Mouse (Mus musculus): ENCODE results near the gene Hist1h2aa.
A peak's percentile ranks its signal among the peaks of the same experiment; 100 is the strongest.

The Hist1h2aa gene

GRCm38 (mm10) chr13:23934211-23934520 lies at the start of gene Hist1h2aa:
Gene Hist1h2aa, plus strand, starts transcription at chr13:23934462.
- no peak for DNase-seq (ENCODE audit: low read depth)

GRCm38 (mm10) chr13:23885540-23885939 lies 48.7 kb upstream of the Hist1h2aa start:
- peak; percentile 31 for DNase-seq (ENCODE audit: low read depth)

- no peak for DNase-seq (ENCODE audit: low read depth)
Measured at GRCm38 (mm10) chr13:23887026-23887725, 47.1 kb upstream of the Hist1h2aa start.

GRCm38 (mm10) chr13:23889011-23889605 lies 45.2 kb upstream of the Hist1h2aa start:
- DNase-seq (ENCODE audit: low read depth) = no peak

- no peak for DNase-seq (ENCODE audit: low read depth)
Measured at GRCm38 (mm10) chr13:23892592-23893268, 41.5 kb upstream of the Hist1h2aa start.

GRCm38 (mm10) chr13:23893269-23893593 lies 41.0 kb upstream of the Hist1h2aa start:
- DNase-seq (ENCODE audit: low read depth) = no peak

GRCm38 (mm10) chr13:23898242-23898641 lies 36.0 kb upstream of the Hist1h2aa start:
- DNase-seq (ENCODE audit: low read depth) = peak; percentile 26

- no peak for DNase-seq (ENCODE audit: low read depth)
Measured at GRCm38 (mm10) chr13:23906906-23907305, 27.4 kb upstream of the Hist1h2aa start.

- DNase-seq (ENCODE audit: low read depth) = no peak
Measured at GRCm38 (mm10) chr13:23910121-23910520, 24.1 kb upstream of the Hist1h2aa start.

GRCm38 (mm10) chr13:23911335-23911734 lies 22.9 kb upstream of the Hist1h2aa start:
- DNase-seq (ENCODE audit: low read depth) = no peak

GRCm38 (mm10) chr13:23913791-23914306 lies 20.4 kb upstream of the Hist1h2aa start:
- DNase-seq (ENCODE audit: low read depth) = no peak

GRCm38 (mm10) chr13:23914376-23915167 lies 19.7 kb upstream of the Hist1h2aa start, which contains the start of gene Slc17a4:
Gene Slc17a4, minus strand, starts transcription at chr13:23915009.
- DNase-seq (ENCODE audit: low read depth) = no peak

GRCm38 (mm10) chr13:23916132-23916531 lies 18.1 kb upstream of the Hist1h2aa start:
- no peak for DNase-seq (ENCODE audit: low read depth)

GRCm38 (mm10) chr13:23917674-23918073 lies 16.6 kb upstream of the Hist1h2aa start:
- DNase-seq (ENCODE audit: low read depth) = no peak

- no peak for DNase-seq (ENCODE audit: low read depth)
Measured at GRCm38 (mm10) chr13:23925792-23926191, 8.5 kb upstream of the Hist1h2aa start.

GRCm38 (mm10) chr13:23928637-23929036 lies 5.6 kb upstream of the Hist1h2aa start:
- DNase-seq (ENCODE audit: low read depth) = no peak

GRCm38 (mm10) chr13:23930461-23930860 lies 3.8 kb upstream of the Hist1h2aa start:
- no peak for DNase-seq (ENCODE audit: low read depth)

- DNase-seq (ENCODE audit: low read depth) = no peak
Measured at GRCm38 (mm10) chr13:23930904-23931303, 3.4 kb upstream of the Hist1h2aa start.

- DNase-seq (ENCODE audit: low read depth) = no peak
Measured at GRCm38 (mm10) chr13:23933421-23934210, 646 bp upstream of the Hist1h2aa start, which contains the start of gene Hist1h2ba. Gene Hist1h2ba, minus strand, starts transcription at chr13:23934156.

GRCm38 (mm10) chr13:23938699-23939098 lies 4.4 kb downstream of the Hist1h2aa start:
- DNase-seq (ENCODE audit: low read depth) = no peak

- DNase-seq (ENCODE audit: low read depth) = no peak
Measured at GRCm38 (mm10) chr13:23940291-23940690, 6.0 kb downstream of the Hist1h2aa start.
